Mouse (Mus musculus): ENCODE measurements around the gene Mroh2a. TPM values are rescaled to one million over a fixed set of nuclear protein-coding genes. Genes with fewer than 3 reads are reported as not detected.

The Mroh2a gene
- total and polyA plus RNA-seq, 2 experiments from 2014 or later, result 0.35 TPM; not detected in 1

GRCm38 (mm10) chr1:88283376-88284227 is 56.8 kb downstream of the Mroh2a start:
- Histone ChIP-seq H3K4me2 (ENCODE audit: low read depth) (no peak overlapping the region), H3K4me3 (ENCODE audit: low read depth, low read length) (no peak overlapping the region), H3K27ac (ENCODE audit: low read depth, low read length) (no peak overlapping the region), H3K27me3 (ENCODE audit: insufficient read depth, low read length) (no peaks in the 10 kb centered on the region), H3K9me3 (ENCODE audit: low read length) (peaks cover 59% of the 10 kb centered on the region), H3K4me1 (ENCODE audit: insufficient read depth) (no peaks in the 10 kb centered on the region), H3K36me3 (ENCODE audit: insufficient read depth) (no peaks in the 10 kb centered on the region), H3K9ac (no peak overlapping the region)
- whole genome bisulfite sequencing, result 82% methylated on average over 15 of the region's 15 CpGs
- DNase-seq, result no peak
- TF ChIP-seq CTCF (IDR thresholded peaks at IDR 0.05; ENCODE audit: low read depth), result no peak
- no peak for ATAC-seq

DNA sequence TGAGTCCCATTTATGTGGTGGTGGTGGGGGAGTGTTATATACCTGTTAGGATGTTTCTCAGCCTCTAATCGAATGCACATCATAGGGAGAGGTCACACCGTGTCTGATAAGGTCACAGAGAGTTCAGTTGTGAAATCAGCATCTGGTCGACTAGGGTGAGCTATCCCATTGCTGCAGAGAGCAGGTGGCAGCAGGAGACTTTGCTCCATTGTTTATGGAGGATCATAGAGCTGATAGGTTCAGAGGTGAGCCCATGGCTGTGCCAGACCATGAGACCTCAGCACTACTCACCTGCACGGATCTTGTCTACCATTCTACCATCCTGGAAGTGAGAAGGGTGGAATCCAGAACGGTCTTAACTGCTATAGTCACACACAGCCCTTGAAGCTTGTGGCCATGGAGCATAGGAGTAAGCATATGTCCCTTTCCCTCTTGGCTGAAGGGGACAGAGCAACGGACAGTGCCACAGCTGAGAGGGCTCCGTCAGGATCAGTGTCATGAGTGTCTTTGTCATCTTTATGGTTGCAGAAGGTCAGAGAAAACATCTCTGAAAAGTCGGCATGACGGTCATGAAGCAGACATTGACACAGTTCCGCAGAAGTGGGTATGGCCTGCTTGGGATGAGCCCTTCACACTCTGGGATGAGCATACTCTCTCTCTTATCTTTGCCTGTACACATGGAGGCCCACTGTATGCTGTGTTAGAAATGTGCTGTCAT is 57.6 kb downstream of the Mroh2a start:
- ATAC-seq (no peak), DNase-seq (no peak)
- Histone ChIP-seq H3K4me3 (ENCODE audit: low read depth, low read length) (no peak overlapping the region), H3K9me3 (ENCODE audit: low read length) (peaks cover 64% of the 10 kb centered on the region), H3K4me2 (ENCODE audit: low read depth) (no peak overlapping the region), H3K9ac (no peak overlapping the region), H3K4me1 (ENCODE audit: insufficient read depth) (no peaks in the 10 kb centered on the region), H3K27me3 (ENCODE audit: insufficient read depth, low read length) (no peaks in the 10 kb centered on the region), H3K36me3 (ENCODE audit: insufficient read depth) (no peaks in the 10 kb centered on the region), H3K27ac (ENCODE audit: low read depth, low read length) (no peak overlapping the region)
- WGBS, result 63% methylated on average over 10 of the region's 10 CpGs
- TF ChIP-seq CTCF (IDR thresholded peaks at IDR 0.05; ENCODE audit: low read depth), result no peak

DNA sequence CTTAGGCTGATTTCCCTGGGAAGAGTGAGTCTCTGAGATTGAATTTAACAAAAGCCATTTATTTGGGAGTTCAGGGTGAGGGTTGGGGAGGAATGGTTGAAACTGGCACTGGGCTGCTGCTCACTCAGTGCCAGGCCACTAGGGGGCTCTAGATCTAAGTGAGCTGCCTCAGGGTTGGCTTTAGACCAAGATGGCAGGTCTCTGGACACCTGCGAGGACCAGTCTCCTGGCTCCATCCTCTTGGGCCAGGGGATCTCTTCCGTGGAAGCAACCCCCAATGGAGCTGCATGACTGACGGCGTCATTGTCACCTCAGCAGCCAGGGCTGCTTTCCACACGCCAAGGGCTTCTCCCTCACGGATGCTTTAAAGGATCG is 58.1 kb downstream of the Mroh2a start:
- peaks cover 69% of the 10 kb centered on the region for H3K9me3 ChIP-seq (ENCODE audit: low read length)
- H3K4me3 ChIP-seq (ENCODE audit: low read depth, low read length), result no peak overlapping the region
- DNase-seq (no peak), ATAC-seq (no peak)
- no peak overlapping the region for H3K4me2 ChIP-seq (ENCODE audit: low read depth)
- TF ChIP-seq CTCF (IDR thresholded peaks at IDR 0.05; ENCODE audit: low read depth), result peak; percentile 55
- 62% methylated on average over 7 of the region's 7 CpGs for WGBS
- no peaks in the 10 kb centered on the region for H3K27me3 ChIP-seq (ENCODE audit: insufficient read depth, low read length)
- no peak overlapping the region for H3K27ac ChIP-seq (ENCODE audit: low read depth, low read length)
- H3K9ac ChIP-seq, result no peak overlapping the region
- no peaks in the 10 kb centered on the region for H3K4me1 ChIP-seq (ENCODE audit: insufficient read depth)
- H3K36me3 ChIP-seq (ENCODE audit: insufficient read depth), result no peaks in the 10 kb centered on the region

- Histone ChIP-seq H3K27ac (ENCODE audit: low read depth, low read length) (no peak overlapping the region), H3K36me3 (ENCODE audit: insufficient read depth) (no peaks in the 10 kb centered on the region), H3K4me2 (ENCODE audit: low read depth) (no peak overlapping the region), H3K9me3 (ENCODE audit: low read length) (peaks cover 76% of the 10 kb centered on the region), H3K4me1 (ENCODE audit: insufficient read depth) (no peaks in the 10 kb centered on the region), H3K4me3 (ENCODE audit: low read depth, low read length) (no peak overlapping the region), H3K9ac (no peak overlapping the region), H3K27me3 (ENCODE audit: insufficient read depth, low read length) (no peaks in the 10 kb centered on the region)
- no peak for DNase-seq
- 71% methylated on average over 5 of the region's 5 CpGs for WGBS
- no peak for TF ChIP-seq CTCF (IDR thresholded peaks at IDR 0.05; ENCODE audit: low read depth)
- no peak for ATAC-seq
Measured at GRCm38 (mm10) chr1:88285652-88286051, 58.9 kb downstream of the Mroh2a start.

- Histone ChIP-seq H3K4me3 (ENCODE audit: low read depth, low read length) (no peak overlapping the region), H3K4me2 (ENCODE audit: low read depth) (no peak overlapping the region), H3K27me3 (ENCODE audit: insufficient read depth, low read length) (no peaks in the 10 kb centered on the region), H3K9me3 (ENCODE audit: low read length) (peaks cover 76% of the 10 kb centered on the region), H3K36me3 (ENCODE audit: insufficient read depth) (no peaks in the 10 kb centered on the region), H3K27ac (ENCODE audit: low read depth, low read length) (no peak overlapping the region), H3K9ac (no peak overlapping the region), H3K4me1 (ENCODE audit: insufficient read depth) (no peaks in the 10 kb centered on the region)
- DNase-seq (no peak), ATAC-seq (no peak)
- WGBS, result 85% methylated on average over 15 of the region's 15 CpGs
- TF ChIP-seq CTCF (IDR thresholded peaks at IDR 0.05; ENCODE audit: low read depth), result no peak
Measured at GRCm38 (mm10) chr1:88286136-88286845, 59.5 kb downstream of the Mroh2a start.

- Histone ChIP-seq H3K4me1 (ENCODE audit: insufficient read depth) (no peaks in the 10 kb centered on the region), H3K9me3 (ENCODE audit: low read length) (peaks cover 71% of the 10 kb centered on the region), H3K9ac (no peak overlapping the region), H3K4me3 (ENCODE audit: low read depth, low read length) (no peak overlapping the region), H3K36me3 (ENCODE audit: insufficient read depth) (no peaks in the 10 kb centered on the region), H3K27me3 (ENCODE audit: insufficient read depth, low read length) (no peaks in the 10 kb centered on the region), H3K27ac (ENCODE audit: low read depth, low read length) (no peak overlapping the region), H3K4me2 (ENCODE audit: low read depth) (no peak overlapping the region)
- DNase-seq (no peak), ATAC-seq (no peak)
- WGBS, result 75% methylated on average over 13 of the region's 13 CpGs
- TF ChIP-seq CTCF (IDR thresholded peaks at IDR 0.05; ENCODE audit: low read depth), result no peak
Measured at GRCm38 (mm10) chr1:88286887-88287696, 60.3 kb downstream of the Mroh2a start.
